Mouse (Mus musculus): ENCODE data around the gene Gtpbp3. TPM values are rescaled to one million over a fixed set of nuclear protein-coding genes. Genes with fewer than 3 reads are reported as not detected.

Gtpbp3 gene
- polyA plus RNA-seq, 2 experiments, result 1.3 to 9.2 TPM

DNA sequence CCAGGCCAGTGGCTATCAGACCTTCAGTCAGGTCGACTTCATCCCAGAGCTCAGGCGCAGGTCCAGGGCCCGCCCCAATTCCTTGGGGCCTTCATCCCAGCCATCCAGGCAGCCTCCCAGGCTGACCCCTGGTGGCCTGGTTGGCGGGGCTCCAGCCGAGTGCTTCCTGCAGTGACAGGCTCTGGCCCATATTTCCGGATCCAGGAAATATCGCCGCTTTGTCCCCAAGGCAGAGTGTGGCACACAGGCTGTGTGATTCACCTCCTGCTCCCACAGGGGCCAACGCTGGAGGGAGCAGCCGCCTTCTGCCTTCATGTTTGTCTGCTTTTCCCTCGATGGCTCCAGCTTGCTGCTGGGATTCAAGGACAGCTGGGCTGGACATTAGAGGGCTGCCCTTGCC is 8.6 kb downstream of the Gtpbp3 start:
- ATAC-seq (ENCODE audit: insufficient read depth) (no peak), DNase-seq (ENCODE audit: low read depth in 3 of 3, low spot score in 3 of 3) (no peak)
- Histone ChIP-seq H3K4me2 (ENCODE audit: low read depth) (no peak overlapping the region), H3K27me3 (ENCODE audit: control insufficient read depth, insufficient read depth, low read length) (no peaks in the 10 kb centered on the region), H3K9me3 (ENCODE audit: control insufficient read depth, low read length) (no peaks in the 10 kb centered on the region), H3K27ac (no peak overlapping the region), H3K36me3 (replicated peaks; ENCODE audit: control insufficient read depth, insufficient read depth, low read depth) (no peaks in the 10 kb centered on the region; the same call in 1 of the 2 replicates), H3K9ac (replicated peaks) (no peak overlapping the region), H3K4me1 (replicated peaks; ENCODE audit: control insufficient read depth in 2 of 2, insufficient read depth in 2 of 2, low read length in 1 of 2) (peaks cover 0 to 2% of the 10 kb centered on the region in 2 experiments; a peak in 1 of 4 replicates), H3K4me3 (ENCODE audit: insufficient read depth in 1 of 2, low read depth in 2 of 2, low read length in 2 of 2) (no peak overlapping the region)
- TF ChIP-seq EP300 (IDR thresholded peaks at IDR 0.05; ENCODE audit: low read depth) (no peak), CTCF (IDR thresholded peaks at IDR 0.05; ENCODE audit: low read depth) (peak; percentile 37)
- 50% methylated on average over 11 of the region's 11 CpGs for WGBS (ENCODE audit: insufficient replicate concordance)

DNA sequence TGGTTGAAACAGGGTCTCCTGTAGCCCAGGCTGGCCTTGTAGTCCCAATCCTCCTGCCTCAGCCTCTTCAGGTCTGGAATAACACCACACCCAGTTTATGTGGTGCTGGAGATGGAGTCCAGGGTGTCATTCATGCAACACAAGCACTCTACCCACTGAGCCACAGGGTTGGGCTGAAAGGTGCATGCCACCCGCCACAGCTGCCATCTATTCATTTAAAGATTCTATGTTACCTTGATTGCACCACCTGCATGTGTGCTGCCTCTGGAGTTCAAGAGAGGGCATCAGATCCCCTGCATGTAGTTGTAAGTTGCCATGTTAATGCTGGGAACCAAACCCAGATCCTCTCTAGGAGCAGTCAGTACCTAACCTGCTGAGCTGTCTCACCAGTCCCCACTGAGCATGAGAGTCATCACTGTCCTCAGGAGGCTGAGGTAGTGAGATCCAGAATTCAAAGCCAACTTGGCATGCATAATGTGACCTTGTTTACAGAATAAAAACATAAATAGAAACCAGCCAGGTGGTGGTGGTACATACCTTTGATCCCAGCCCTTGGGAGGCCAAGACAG is 9.3 kb downstream of the Gtpbp3 start:
- H3K27me3 ChIP-seq (ENCODE audit: control insufficient read depth, insufficient read depth, low read length), result no peaks in the 10 kb centered on the region
- H3K9ac ChIP-seq (replicated peaks), result no peak overlapping the region
- H3K9me3 ChIP-seq (ENCODE audit: control insufficient read depth, low read length), result no peaks in the 10 kb centered on the region
- no peak overlapping the region for H3K4me3 ChIP-seq (ENCODE audit: insufficient read depth in 1 of 2, low read depth in 2 of 2, low read length in 2 of 2)
- ATAC-seq (ENCODE audit: insufficient read depth) (no peak), DNase-seq (ENCODE audit: low read depth in 3 of 3, low spot score in 3 of 3) (no peak)
- TF ChIP-seq EP300 (IDR thresholded peaks at IDR 0.05; ENCODE audit: low read depth) (no peak), CTCF (IDR thresholded peaks at IDR 0.05; ENCODE audit: low read depth) (no peak)
- 52% methylated on average over 1 of the region's 1 CpGs for WGBS (ENCODE audit: insufficient replicate concordance)
- no peak overlapping the region for H3K27ac ChIP-seq
- H3K4me2 ChIP-seq (ENCODE audit: low read depth), result no peak overlapping the region
- H3K36me3 ChIP-seq (replicated peaks; ENCODE audit: control insufficient read depth, insufficient read depth, low read depth), result no peaks in the 10 kb centered on the region; the same call in 1 of the 2 replicates
- H3K4me1 ChIP-seq (replicated peaks; ENCODE audit: control insufficient read depth in 2 of 2, insufficient read depth in 2 of 2, low read length in 1 of 2), result peaks cover 0 to 2% of the 10 kb centered on the region in 2 experiments; a peak in 1 of 4 replicates

DNA sequence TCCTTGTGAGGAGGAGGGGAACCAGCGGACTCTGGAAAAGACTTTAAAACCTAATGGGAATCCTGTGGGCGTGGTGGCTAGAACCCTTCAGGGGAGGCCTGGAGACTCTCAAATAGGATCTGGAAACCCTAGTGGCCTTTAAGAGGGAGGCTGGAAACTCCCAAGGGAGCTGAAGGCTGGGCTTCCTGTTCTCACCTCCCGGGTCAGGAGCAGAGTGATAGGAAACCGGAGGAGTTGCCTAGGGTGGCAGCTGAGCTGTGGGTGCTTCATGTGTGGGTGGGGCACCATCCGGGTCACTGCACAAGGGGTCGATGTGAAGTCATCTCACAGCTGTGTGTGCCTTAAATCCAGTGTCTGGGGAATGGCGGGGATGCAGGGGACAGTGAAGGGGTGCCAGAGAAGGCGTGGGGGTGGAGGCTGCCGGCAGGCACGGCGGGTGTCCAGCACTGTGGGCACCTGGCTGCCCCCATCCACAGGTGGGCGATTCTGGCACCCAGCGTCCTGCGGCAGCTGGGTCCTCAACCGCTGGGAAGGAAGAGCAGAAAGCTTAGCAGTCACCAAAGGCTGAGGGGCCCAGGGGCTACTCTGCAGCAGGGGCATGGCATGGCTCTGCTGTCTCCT is 10.1 kb downstream of the Gtpbp3 start:
- DNase-seq (ENCODE audit: low read depth in 3 of 3, low spot score in 3 of 3), result no peak
- Histone ChIP-seq H3K4me3 (ENCODE audit: insufficient read depth in 1 of 2, low read depth in 2 of 2, low read length in 2 of 2) (no peak overlapping the region), H3K27ac (no peak overlapping the region), H3K27me3 (ENCODE audit: control insufficient read depth, insufficient read depth, low read length) (no peaks in the 10 kb centered on the region), H3K9me3 (ENCODE audit: control insufficient read depth, low read length) (no peaks in the 10 kb centered on the region), H3K4me2 (ENCODE audit: low read depth) (no peak overlapping the region), H3K4me1 (replicated peaks; ENCODE audit: control insufficient read depth in 2 of 2, insufficient read depth in 2 of 2, low read length in 1 of 2) (peaks cover 0 to 2% of the 10 kb centered on the region in 2 experiments; a peak in 1 of 4 replicates), H3K36me3 (replicated peaks; ENCODE audit: control insufficient read depth, insufficient read depth, low read depth) (no peaks in the 10 kb centered on the region; the same call in 1 of the 2 replicates), H3K9ac (replicated peaks) (no peak overlapping the region)
- no peak for TF ChIP-seq EP300 (IDR thresholded peaks at IDR 0.05; ENCODE audit: low read depth)
- WGBS (ENCODE audit: insufficient replicate concordance), result 51% methylated on average over 15 of the region's 15 CpGs
- ATAC-seq (ENCODE audit: insufficient read depth), result no peak

DNA sequence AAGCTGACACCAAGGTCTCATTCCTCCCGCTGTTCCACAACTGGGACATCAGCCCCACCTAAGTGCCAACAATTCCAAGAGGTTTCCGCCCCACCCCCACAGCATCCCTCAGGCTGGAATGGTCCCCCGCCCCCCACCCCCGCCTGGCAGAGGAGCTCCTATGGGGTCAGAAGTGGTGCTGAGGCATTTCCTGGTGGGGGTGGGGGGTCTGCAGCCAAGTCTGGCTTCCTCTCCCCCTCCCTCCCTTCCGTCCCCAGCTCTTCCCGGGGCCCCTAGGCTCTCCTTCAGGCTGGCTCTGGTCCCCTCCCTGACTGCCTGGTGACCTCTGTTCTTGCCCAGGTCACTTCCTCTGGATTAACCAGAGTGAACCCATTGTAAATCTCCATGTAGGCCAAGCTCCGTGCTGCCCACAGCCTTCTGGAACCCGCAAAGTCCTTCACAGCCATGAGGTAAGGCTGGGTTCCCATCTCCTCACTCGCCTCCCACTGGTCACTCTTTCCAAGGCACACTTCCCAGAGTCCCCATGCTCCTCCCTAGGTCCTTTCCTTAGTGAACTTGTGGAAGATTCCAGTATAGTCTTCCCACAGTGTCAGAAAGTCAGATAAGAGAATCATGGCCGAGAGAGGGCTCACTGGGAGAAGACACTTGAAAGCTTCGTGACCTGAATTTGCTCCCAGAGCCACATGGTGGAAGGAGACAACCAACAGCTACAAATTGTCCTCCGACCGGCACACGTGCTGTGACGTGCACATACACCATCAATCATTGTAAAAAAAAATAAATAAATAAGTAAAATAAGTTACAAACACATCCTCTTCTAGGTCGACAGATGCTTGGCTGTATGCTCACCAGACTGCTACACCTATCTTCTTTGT is 11.2 kb downstream of the Gtpbp3 start:
- TF ChIP-seq CTCF (IDR thresholded peaks at IDR 0.05; ENCODE audit: low read depth), result no peak
- TF ChIP-seq EP300 (IDR thresholded peaks at IDR 0.05; ENCODE audit: low read depth), result no peak
- H3K4me3 ChIP-seq (ENCODE audit: insufficient read depth in 1 of 2, low read depth in 2 of 2, low read length in 2 of 2), result no peak overlapping the region
- H3K9me3 ChIP-seq (ENCODE audit: control insufficient read depth, low read length), result no peaks in the 10 kb centered on the region
- H3K4me2 ChIP-seq (ENCODE audit: low read depth), result no peak overlapping the region
- no peak overlapping the region for H3K27ac ChIP-seq
- H3K4me1 ChIP-seq (replicated peaks; ENCODE audit: control insufficient read depth in 2 of 2, insufficient read depth in 2 of 2, low read length in 1 of 2), result peaks cover 0 to 2% of the 10 kb centered on the region in 2 experiments; a peak in 1 of 4 replicates
- no peaks in the 10 kb centered on the region for H3K36me3 ChIP-seq (replicated peaks; ENCODE audit: control insufficient read depth, insufficient read depth, low read depth)
- no peak for DNase-seq (ENCODE audit: low read depth in 3 of 3, low spot score in 3 of 3)
- WGBS (ENCODE audit: insufficient replicate concordance), result 38% methylated on average over 15 of the region's 16 CpGs
- no peak overlapping the region for H3K9ac ChIP-seq (replicated peaks)
- H3K27me3 ChIP-seq (ENCODE audit: control insufficient read depth, insufficient read depth, low read length), result no peaks in the 10 kb centered on the region
- peak; percentile 31; the same call in 1 of the 2 replicates for ATAC-seq (ENCODE audit: insufficient read depth)

DNA sequence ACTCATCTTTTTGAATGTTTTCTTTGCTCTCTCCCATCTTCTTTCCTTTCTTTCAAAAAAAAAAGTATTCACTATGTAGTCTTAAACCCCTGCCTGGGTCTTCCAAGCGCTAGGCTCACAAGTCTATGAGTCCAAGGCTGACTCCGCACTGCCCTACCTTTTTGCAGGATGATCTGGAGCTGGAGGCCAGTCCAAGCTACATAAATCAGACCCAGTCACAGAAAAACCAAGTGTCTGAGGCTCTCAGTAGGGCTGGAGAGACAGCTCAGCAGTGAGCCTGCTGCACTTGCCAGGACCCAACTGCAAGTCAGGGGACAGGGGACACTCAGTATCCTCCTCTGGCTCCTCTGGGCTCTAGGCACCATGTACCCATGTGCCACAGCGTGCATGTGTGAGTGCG is 16.4 kb downstream of the Gtpbp3 start:
- Histone ChIP-seq H3K4me2 (ENCODE audit: low read depth) (no peak overlapping the region), H3K27ac (no peak overlapping the region), H3K27me3 (ENCODE audit: control insufficient read depth, insufficient read depth, low read length) (peaks cover 25% of the 10 kb centered on the region), H3K9me3 (ENCODE audit: control insufficient read depth, low read length) (no peaks in the 10 kb centered on the region), H3K4me3 (ENCODE audit: insufficient read depth in 1 of 2, low read depth in 2 of 2, low read length in 2 of 2) (no peak overlapping the region), H3K4me1 (replicated peaks; ENCODE audit: control insufficient read depth in 2 of 2, insufficient read depth in 2 of 2, low read length in 1 of 2) (no peaks in the 10 kb centered on the region; a peak in 1 of 4 replicates), H3K9ac (replicated peaks) (no peak overlapping the region), H3K36me3 (replicated peaks; ENCODE audit: control insufficient read depth, insufficient read depth, low read depth) (no peaks in the 10 kb centered on the region)
- ATAC-seq (ENCODE audit: insufficient read depth), result no peak
- DNase-seq (ENCODE audit: low read depth in 3 of 3, low spot score in 3 of 3), result no peak
- no peak for TF ChIP-seq CTCF (IDR thresholded peaks at IDR 0.05; ENCODE audit: low read depth)
- TF ChIP-seq EP300 (IDR thresholded peaks at IDR 0.05; ENCODE audit: low read depth), result no peak
- WGBS (ENCODE audit: insufficient replicate concordance), result 84% methylated on average over 4 of the region's 4 CpGs
